Mouse (Mus musculus): ENCODE measurements at regions not wholly inside any gene's neighbourhood (a gene's known extent, or its start where the extent isn't known, plus 50 kb on each side); places are given as distances from the start of the nearest gene placed in this dataset.

GRCm38 (mm10) chr2:178983801-178984200 lies 458.4 kb upstream of the Cdh4 start:
- TF ChIP-seq CTCF (IDR thresholded peaks at IDR 0.05; ENCODE audit: low read depth, low read length) (no peak), TAL1 (conservative IDR thresholded peaks at IDR 0.05; ENCODE audit: low read depth, low read length) (no peak), GATA1 (IDR thresholded peaks at IDR 0.05; ENCODE audit: borderline replicate concordance, low read length) (no peak)
